Mouse (Mus musculus): ENCODE data around the gene Nfix.

- TF ChIP-seq TCF12 (IDR thresholded peaks at IDR 0.05; ENCODE audit: insufficient read depth, poor library complexity, severe bottlenecking) (no peak), POLR2A (IDR thresholded peaks at IDR 0.05; ENCODE audit: insufficient read length, low read depth) (peak; percentile 76), SRF (IDR thresholded peaks at IDR 0.05; ENCODE audit: control insufficient read depth, insufficient read length, low read depth) (no peak), MAX (IDR thresholded peaks at IDR 0.05; ENCODE audit: low read depth) (no peak), MYOG (IDR thresholded peaks at IDR 0.05; ENCODE audit: control insufficient read depth in 1 of 3, insufficient read depth in 1 of 3, insufficient read length in 2 of 3, low read depth in 2 of 3) (peak in 2 of 3 experiments; percentile 62 to 70), MYOD1 (IDR thresholded peaks at IDR 0.05; ENCODE audit: control insufficient read depth in 1 of 3, insufficient read length in 2 of 3, low read depth in 2 of 3) (peak in 2 of 3 experiments; percentile 15 to 24), POLR2AphosphoS2 (IDR thresholded peaks at IDR 0.05; ENCODE audit: insufficient read length, low read depth) (peak; percentile 91), E2F4 (IDR thresholded peaks at IDR 0.05; ENCODE audit: insufficient read depth) (no peak), USF1 (IDR thresholded peaks at IDR 0.05; ENCODE audit: low read depth) (no peak), REST (IDR thresholded peaks at IDR 0.05; ENCODE audit: insufficient read depth, insufficient read length) (no peak)
These were observed 32.0 kb upstream of the Nfix start for GRCm38 (mm10) chr8:84832034-84832717.

Measured in myocyte (in vitro differentiated cells).